Mouse (Mus musculus): ENCODE measurements at regions not wholly inside any gene's neighbourhood (a gene's known extent, or its start where the extent isn't known, plus 50 kb on each side); places are given as distances from the start of the nearest gene placed in this dataset.

GRCm38 (mm10) chr5:147794711-147795532 lies 65.3 kb upstream of the Pomp start:
- no peaks in the 10 kb centered on the region for H3K4me1 ChIP-seq (ENCODE audit: control insufficient read depth, insufficient read depth)

DNA sequence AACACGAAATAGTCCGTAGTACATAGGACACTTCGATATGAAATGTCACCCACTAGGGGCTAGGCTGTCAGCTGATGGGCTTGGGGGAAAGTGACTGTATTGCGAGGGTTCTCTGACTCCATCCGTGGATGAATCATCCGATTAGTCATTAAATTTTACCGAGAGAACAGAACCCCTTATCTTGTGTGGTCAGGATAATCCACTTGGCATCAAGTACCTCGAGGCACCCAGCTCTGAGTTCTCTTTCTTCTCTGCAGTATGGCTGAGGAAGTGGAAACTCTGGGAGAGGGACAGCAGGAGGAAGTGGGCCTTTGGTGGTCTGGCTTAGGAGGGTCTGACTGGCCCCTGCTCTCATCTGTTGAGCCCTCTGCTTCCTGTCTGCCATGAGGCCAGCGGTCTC lies 67.2 kb upstream of the Pomp start:
- no peaks in the 10 kb centered on the region for H3K4me1 ChIP-seq (ENCODE audit: control insufficient read depth, insufficient read depth)
- no peak overlapping the region for H3K9ac ChIP-seq (replicated peaks; ENCODE audit: low read depth, low read length)
- no peak overlapping the region for H3K27ac ChIP-seq (ENCODE audit: low read depth)
- ATAC-seq (ENCODE audit: insufficient read depth, low read depth) = no peak
- TF ChIP-seq CTCF (IDR thresholded peaks at IDR 0.05; ENCODE audit: low read depth) = no peak
- TF ChIP-seq EP300 (IDR thresholded peaks at IDR 0.05; ENCODE audit: low read depth) = no peak
- H3K27me3 ChIP-seq (ENCODE audit: control insufficient read depth, insufficient read depth, low read length) = no peaks in the 10 kb centered on the region
- no peak for DNase-seq (ENCODE audit: low spot score)
- no peak overlapping the region for H3K4me2 ChIP-seq (ENCODE audit: low read depth, low read length)
- H3K9me3 ChIP-seq (replicated peaks; ENCODE audit: control insufficient read depth, low read length) = no peaks in the 10 kb centered on the region
- 40% methylated on average over 9 of the region's 9 CpGs for WGBS
- H3K36me3 ChIP-seq (replicated peaks; ENCODE audit: control insufficient read depth, insufficient read depth, low read length) = no peaks in the 10 kb centered on the region
- H3K4me3 ChIP-seq (ENCODE audit: low read depth, low read length) = no peak overlapping the region

More at GRCm38 (mm10) chr5:147794711-147795532, 65.3 kb upstream of the Pomp start:
- Histone ChIP-seq H3K27ac (ENCODE audit: low read depth) (peak overlapping the region; percentile 43), H3K27me3 (ENCODE audit: control insufficient read depth, insufficient read depth, low read length) (no peaks in the 10 kb centered on the region), H3K9me3 (replicated peaks; ENCODE audit: control insufficient read depth, low read length) (no peaks in the 10 kb centered on the region), H3K4me2 (ENCODE audit: low read depth, low read length) (no peak overlapping the region), H3K4me3 (ENCODE audit: low read depth, low read length) (no peak overlapping the region), H3K36me3 (replicated peaks; ENCODE audit: control insufficient read depth, insufficient read depth, low read length) (no peaks in the 10 kb centered on the region), H3K9ac (replicated peaks; ENCODE audit: low read depth, low read length) (no peak overlapping the region)
- 36% methylated on average over 17 of the region's 17 CpGs for WGBS
- ATAC-seq (ENCODE audit: insufficient read depth, low read depth) = peak; percentile 41; the same call in 1 of the 2 replicates
- TF ChIP-seq EP300 (IDR thresholded peaks at IDR 0.05; ENCODE audit: low read depth) = no peak
- no peak for TF ChIP-seq CTCF (IDR thresholded peaks at IDR 0.05; ENCODE audit: low read depth)
- DNase-seq (ENCODE audit: low spot score) = peak; percentile 35

DNA sequence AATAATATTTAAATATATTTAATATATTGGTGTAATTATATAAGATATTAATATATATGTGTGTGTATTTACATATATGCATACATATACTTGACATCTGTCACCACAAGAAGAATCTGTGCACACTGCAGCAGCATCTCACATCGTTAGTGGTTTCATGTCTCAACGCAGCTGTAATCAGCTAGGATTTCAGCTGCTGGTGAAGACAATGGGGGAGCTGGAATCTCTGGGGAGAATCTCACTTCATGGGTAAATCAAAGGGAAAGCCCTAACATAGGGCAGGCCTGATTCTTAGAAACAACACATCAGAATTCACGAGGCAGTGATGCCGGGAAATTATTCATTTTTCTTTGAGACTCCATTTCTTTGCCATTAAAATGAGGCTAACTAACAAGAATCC lies 66.8 kb upstream of the Flt1 start:
- ATAC-seq (ENCODE audit: insufficient read depth, low read depth) (no peak), DNase-seq (ENCODE audit: low spot score) (no peak)
- 62% methylated on average over 4 of the region's 4 CpGs for WGBS
- no peak overlapping the region for H3K27ac ChIP-seq (ENCODE audit: low read depth)
- H3K9ac ChIP-seq (replicated peaks; ENCODE audit: low read depth, low read length) = no peak overlapping the region
- no peaks in the 10 kb centered on the region for H3K27me3 ChIP-seq (ENCODE audit: control insufficient read depth, insufficient read depth, low read length)
- H3K4me3 ChIP-seq (ENCODE audit: low read depth, low read length) = no peak overlapping the region
- H3K4me2 ChIP-seq (ENCODE audit: low read depth, low read length) = no peak overlapping the region
- H3K4me1 ChIP-seq (ENCODE audit: control insufficient read depth, insufficient read depth) = no peaks in the 10 kb centered on the region
- no peak for TF ChIP-seq EP300 (IDR thresholded peaks at IDR 0.05; ENCODE audit: low read depth)
- no peak for TF ChIP-seq CTCF (IDR thresholded peaks at IDR 0.05; ENCODE audit: low read depth)
- H3K36me3 ChIP-seq (replicated peaks; ENCODE audit: control insufficient read depth, insufficient read depth, low read length) = no peaks in the 10 kb centered on the region
- no peaks in the 10 kb centered on the region for H3K9me3 ChIP-seq (replicated peaks; ENCODE audit: control insufficient read depth, low read length)

- no peaks in the 10 kb centered on the region for H3K4me1 ChIP-seq (ENCODE audit: control insufficient read depth, insufficient read depth)
- H3K9me3 ChIP-seq (replicated peaks; ENCODE audit: control insufficient read depth, low read length) = no peaks in the 10 kb centered on the region
- ATAC-seq (ENCODE audit: insufficient read depth, low read depth) = no peak
- H3K27ac ChIP-seq (ENCODE audit: low read depth) = no peak overlapping the region
- TF ChIP-seq CTCF (IDR thresholded peaks at IDR 0.05; ENCODE audit: low read depth) (no peak; the same call in 1 of the 2 replicates), EP300 (IDR thresholded peaks at IDR 0.05; ENCODE audit: low read depth) (no peak)
- no peak overlapping the region for H3K4me3 ChIP-seq (ENCODE audit: low read depth, low read length)
- H3K27me3 ChIP-seq (ENCODE audit: control insufficient read depth, insufficient read depth, low read length) = no peaks in the 10 kb centered on the region
- DNase-seq (ENCODE audit: low spot score) = no peak
- H3K36me3 ChIP-seq (replicated peaks; ENCODE audit: control insufficient read depth, insufficient read depth, low read length) = no peaks in the 10 kb centered on the region
- no peak overlapping the region for H3K9ac ChIP-seq (replicated peaks; ENCODE audit: low read depth, low read length)
- H3K4me2 ChIP-seq (ENCODE audit: low read depth, low read length) = no peak overlapping the region
Observed at GRCm38 (mm10) chr5:147791121-147791520, 65.3 kb upstream of the Flt1 start.

GRCm38 (mm10) chr5:147788496-147788895 lies 62.7 kb upstream of the Flt1 start:
- WGBS = 35% methylated on average over 6 of the region's 6 CpGs
- H3K4me1 ChIP-seq (ENCODE audit: control insufficient read depth, insufficient read depth) = no peaks in the 10 kb centered on the region
- no peaks in the 10 kb centered on the region for H3K36me3 ChIP-seq (replicated peaks; ENCODE audit: control insufficient read depth, insufficient read depth, low read length)
- H3K27ac ChIP-seq (ENCODE audit: low read depth) = no peak overlapping the region
- no peak for DNase-seq (ENCODE audit: low spot score)
- no peak for ATAC-seq (ENCODE audit: insufficient read depth, low read depth)
- H3K9ac ChIP-seq (replicated peaks; ENCODE audit: low read depth, low read length) = no peak overlapping the region
- peaks cover 3% of the 10 kb centered on the region; the same call in 1 of the 2 replicates for H3K9me3 ChIP-seq (replicated peaks; ENCODE audit: control insufficient read depth, low read length)
- no peaks in the 10 kb centered on the region for H3K27me3 ChIP-seq (ENCODE audit: control insufficient read depth, insufficient read depth, low read length)
- no peak overlapping the region for H3K4me3 ChIP-seq (ENCODE audit: low read depth, low read length)
- TF ChIP-seq CTCF (IDR thresholded peaks at IDR 0.05; ENCODE audit: low read depth) (no peak), EP300 (IDR thresholded peaks at IDR 0.05; ENCODE audit: low read depth) (no peak)
- no peak overlapping the region for H3K4me2 ChIP-seq (ENCODE audit: low read depth, low read length)

DNA sequence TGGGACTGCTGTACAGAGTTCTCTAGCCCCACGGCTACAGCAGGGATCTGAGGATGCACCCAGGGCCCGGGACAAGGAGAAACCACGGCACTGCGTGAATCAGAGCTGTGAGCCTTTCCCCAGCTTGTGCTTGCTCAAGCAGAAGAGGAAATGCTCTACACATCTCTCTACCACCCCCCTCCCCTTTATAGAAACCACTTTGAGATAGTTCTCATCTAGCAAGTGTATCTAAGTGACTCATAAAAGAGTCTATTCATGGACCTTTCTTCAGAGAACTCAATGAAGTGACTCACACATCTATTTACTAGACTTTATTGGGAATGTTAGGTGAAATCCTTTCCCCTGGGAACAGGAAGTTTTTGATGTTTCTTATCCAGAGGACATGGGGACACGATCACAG lies 61.0 kb upstream of the Flt1 start:
- no peak overlapping the region for H3K4me2 ChIP-seq (ENCODE audit: low read depth, low read length)
- ATAC-seq (ENCODE audit: insufficient read depth, low read depth) (no peak), DNase-seq (ENCODE audit: low spot score) (peak; percentile 18)
- no peak overlapping the region for H3K9ac ChIP-seq (replicated peaks; ENCODE audit: low read depth, low read length)
- WGBS = 35% methylated on average over 5 of the region's 5 CpGs
- no peaks in the 10 kb centered on the region for H3K4me1 ChIP-seq (ENCODE audit: control insufficient read depth, insufficient read depth)
- H3K4me3 ChIP-seq (ENCODE audit: low read depth, low read length) = no peak overlapping the region
- no peaks in the 10 kb centered on the region for H3K27me3 ChIP-seq (ENCODE audit: control insufficient read depth, insufficient read depth, low read length)
- TF ChIP-seq CTCF (IDR thresholded peaks at IDR 0.05; ENCODE audit: low read depth) (no peak), EP300 (IDR thresholded peaks at IDR 0.05; ENCODE audit: low read depth) (no peak)
- H3K9me3 ChIP-seq (replicated peaks; ENCODE audit: control insufficient read depth, low read length) = peaks cover 3% of the 10 kb centered on the region; the same call in 1 of the 2 replicates
- no peaks in the 10 kb centered on the region for H3K36me3 ChIP-seq (replicated peaks; ENCODE audit: control insufficient read depth, insufficient read depth, low read length)
- H3K27ac ChIP-seq (ENCODE audit: low read depth) = no peak overlapping the region
